Mouse (Mus musculus) midbrain, postnatal 0 days (tissue): Measurements from ENCODE around the gene Kdm2a. TPM values are rescaled to one million over a fixed set of nuclear protein-coding genes. Genes with fewer than 3 reads are reported as not detected.
A peak's percentile ranks its signal among the peaks of the same experiment; 100 is the strongest.

Source experiments
- ATAC-seq: fragments of 200-750 bp; cut with Nextera tagmentation; 2 replicates; pipeline ENCODE4 v1.8.0; 2017; ENCODE audit warnings: moderate number of reproducible peaks, mild to moderate bottlenecking, moderate TSS enrichment, moderate library complexity; ENCODE audit not compliant: low FRiP score
- DNase-seq: peaks from one replicate; pipeline ENCODE4 v3.0.0-alpha.2; 2015; ENCODE audit warnings: low spot score
- H3K27ac ChIP-seq: fragments of 300-500 bp; sonication (generic); 2 replicates; pipeline ENCODE4 v1.5.1; 2014; ENCODE audit warnings: low read depth, mild to moderate bottlenecking, low read length, mixed read lengths
- H3K27me3 ChIP-seq: fragments of 300-500 bp; sonication (generic); 2 replicates; pipeline ENCODE4 v1.6.1; 2014; ENCODE audit warnings: low read length, control low read depth, mixed read lengths; ENCODE audit not compliant: insufficient read depth
- H3K36me3 ChIP-seq: fragments of 300-500 bp; sonication (generic); 2 replicates; pipeline ENCODE4 v1.6.1; 2014; ENCODE audit warnings: low read length, control low read depth, mixed read lengths; ENCODE audit not compliant: insufficient read depth
- H3K4me1 ChIP-seq: fragments of 300-500 bp; sonication (generic); 2 replicates; pipeline ENCODE4 v1.6.1; 2014; ENCODE audit warnings: mild to moderate bottlenecking, control low read depth, antibody characterized with exemption, low read length, mixed read lengths; ENCODE audit not compliant: insufficient read depth
- H3K4me2 ChIP-seq: fragments of 300-500 bp; sonication (generic); 2 replicates; pipeline ENCODE4 v1.6.1; 2014; ENCODE audit warnings: low read depth, mild to moderate bottlenecking, low read length, mixed read lengths; ENCODE audit not compliant: poor library complexity, severe bottlenecking
- H3K4me3 ChIP-seq: fragments of 300-500 bp; sonication (generic); 2 replicates; pipeline ENCODE4 v1.5.1; 2014; ENCODE audit warnings: low read depth, mild to moderate bottlenecking, low read length, moderate library complexity
- H3K9ac ChIP-seq: fragments of 300-500 bp; sonication (generic); replicated peaks from 2 replicates; pipeline ENCODE4 v1.6.1; 2014; ENCODE audit warnings: mild to moderate bottlenecking, low read length, moderate library complexity, mixed read lengths; ENCODE audit not compliant: poor library complexity, severe bottlenecking
- H3K9me3 ChIP-seq: fragments of 300-500 bp; sonication (generic); 2 replicates; pipeline ENCODE4 v1.6.1; 2016; ENCODE audit warnings: low read length, control low read depth
- CTCF ChIP-seq: IDR thresholded peaks from 2 replicates; pipeline ENCODE4 v1.5.1; 2016; ENCODE audit warnings: antibody characterized with exemption, mild to moderate bottlenecking
- WGBS: fragments of 180-500 bp; shearing (Covaris S2); extraction: QIAGEN DNeasy Blood & Tissue Kit; methylation state at CpG from one replicate; pipeline ENCODE4 v1.1.7; 2014; 5-methylcytosine and 5-hydroxymethylcytosine counted together
- polyA plus RNA-seq: library from polyadenylated mRNA; unstranded; fragments of >200 nt; fragmentation: Nextera tagmentation; extraction: Ambion mirVana; gene quantifications from 2 replicates; pipeline ENCODE4 v1.2.1, GENCODE M21; 2015
- total RNA-seq: library from RNA; depleted of rRNA; stranded (reverse); fragments of >200 nt; gene quantifications from 2 replicates; pipeline ENCODE4 v1.2.3, GENCODE M21; 2014

The Kdm2a gene
- total and polyA plus RNA-seq, 2 experiments from 2014 or later, result 18.4 to 103 TPM

DNA sequence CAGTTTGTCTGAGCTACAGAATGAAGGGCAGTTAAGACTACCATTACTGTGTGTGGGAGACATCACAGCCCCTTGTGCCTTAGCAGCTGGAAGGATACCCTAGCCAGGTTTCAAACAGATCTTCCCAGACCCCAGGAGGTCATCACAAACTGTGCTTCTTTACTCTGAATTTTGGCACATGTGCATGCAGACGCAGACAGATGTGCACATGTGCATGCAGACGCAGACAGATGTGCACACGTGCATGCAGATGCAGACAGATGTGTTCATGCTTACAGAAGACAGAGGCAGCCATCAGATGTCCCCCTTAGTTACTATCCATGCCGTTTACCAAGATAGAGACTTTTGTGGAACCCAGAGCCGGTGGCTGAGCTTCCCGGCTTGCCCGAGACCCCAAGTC, 99.0 kb downstream of the Kdm2a start:
- Histone ChIP-seq H3K4me1 (peaks cover 31% of the 10 kb centered on the region), H3K4me3 (no peak overlapping the region), H3K27ac (no peak overlapping the region), H3K27me3 (no peaks in the 10 kb centered on the region), H3K9me3 (no peaks in the 10 kb centered on the region), H3K9ac (no peak overlapping the region), H3K4me2 (no peak overlapping the region), H3K36me3 (0 out of 2 replicates have a peak, but pooled peaks cover 7% of the 10 kb centered on the region)
- DNase-seq (no peak), ATAC-seq (no peak)
- 92% methylated on average over 7 of the region's 7 CpGs for WGBS
- TF ChIP-seq CTCF, result no peak

GRCm38 (mm10) chr19:4298322-4299121, 99.6 kb downstream of the Kdm2a start:
- no peak for DNase-seq
- peaks cover 28% of the 10 kb centered on the region for H3K4me1 ChIP-seq

GRCm38 (mm10) chr19:4297851-4298250, 100.2 kb downstream of the Kdm2a start:
- WGBS, result 89% methylated on average over 5 of the region's 5 CpGs
- Histone ChIP-seq H3K9ac (no peak overlapping the region), H3K4me3 (no peak overlapping the region), H3K36me3 (peaks cover 8% of the 10 kb centered on the region), H3K4me2 (no peak overlapping the region), H3K9me3 (no peaks in the 10 kb centered on the region), H3K27ac (no peak overlapping the region), H3K27me3 (no peaks in the 10 kb centered on the region), H3K4me1 (peaks cover 21% of the 10 kb centered on the region)
- DNase-seq (no peak), ATAC-seq (no peak)
- TF ChIP-seq CTCF, result no peak

More at GRCm38 (mm10) chr19:4298322-4299121, 99.6 kb downstream of the Kdm2a start:
- H3K4me3 ChIP-seq, result no peak overlapping the region
- H3K9me3 ChIP-seq, result no peaks in the 10 kb centered on the region
- no peak; the same call in 1 of the 2 replicates for TF ChIP-seq CTCF
- no peak overlapping the region for H3K27ac ChIP-seq
- WGBS, result 94% methylated on average over 17 of the region's 17 CpGs
- H3K4me2 ChIP-seq, result no peak overlapping the region
- H3K9ac ChIP-seq, result 0 out of 2 replicates have a peak overlapping the region, but pooled peaks have one; percentile 19
- 0 out of 2 replicates have a peak, but pooled peaks cover 7% of the 10 kb centered on the region for H3K36me3 ChIP-seq
- no peaks in the 10 kb centered on the region for H3K27me3 ChIP-seq
- ATAC-seq, result no peak

DNA sequence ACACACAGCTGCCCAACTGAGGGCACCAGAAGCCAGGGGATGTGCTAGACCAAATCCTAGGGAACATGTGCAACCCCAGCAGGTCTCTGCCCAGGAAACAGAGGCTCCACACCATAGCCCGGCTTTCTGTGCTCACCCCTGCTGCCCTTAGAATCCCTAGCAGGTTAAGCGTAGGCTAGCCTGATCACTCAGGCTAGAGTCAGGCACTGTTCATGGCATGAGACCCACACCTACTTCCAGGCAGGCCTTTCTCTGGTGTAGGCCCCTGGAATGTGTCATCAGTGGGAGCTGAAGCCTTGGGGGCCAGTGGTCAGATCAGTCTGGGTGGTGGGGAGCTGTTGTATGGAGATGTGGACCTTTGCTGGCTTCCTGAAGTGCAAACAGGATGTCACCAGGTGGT, 101.5 kb downstream of the Kdm2a start:
- no peak overlapping the region for H3K27ac ChIP-seq
- ATAC-seq (no peak), DNase-seq (no peak)
- TF ChIP-seq CTCF, result no peak
- H3K36me3 ChIP-seq, result peaks cover 21% of the 10 kb centered on the region
- H3K27me3 ChIP-seq, result no peaks in the 10 kb centered on the region
- no peak overlapping the region for H3K4me3 ChIP-seq
- no peak overlapping the region for H3K9ac ChIP-seq
- no peak overlapping the region for H3K4me2 ChIP-seq
- peaks cover 8% of the 10 kb centered on the region for H3K4me1 ChIP-seq
- 91% methylated on average over 2 of the region's 2 CpGs for whole genome bisulfite sequencing
- no peaks in the 10 kb centered on the region for H3K9me3 ChIP-seq

- H3K4me1 ChIP-seq, result 0 out of 2 replicates have a peak, but pooled peaks cover 2% of the 10 kb centered on the region
- no peak for TF ChIP-seq CTCF
- no peak overlapping the region for H3K27ac ChIP-seq
- 89% methylated on average over 4 of the region's 4 CpGs for WGBS
- peaks cover 33% of the 10 kb centered on the region for H3K36me3 ChIP-seq
- ATAC-seq (no peak), DNase-seq (no peak)
- H3K4me3 ChIP-seq, result no peak overlapping the region
- no peak overlapping the region for H3K9ac ChIP-seq
- no peaks in the 10 kb centered on the region for H3K27me3 ChIP-seq
- H3K4me2 ChIP-seq, result no peak overlapping the region
- H3K9me3 ChIP-seq, result no peaks in the 10 kb centered on the region
Observed at GRCm38 (mm10) chr19:4295391-4295790, 102.7 kb downstream of the Kdm2a start.

DNA sequence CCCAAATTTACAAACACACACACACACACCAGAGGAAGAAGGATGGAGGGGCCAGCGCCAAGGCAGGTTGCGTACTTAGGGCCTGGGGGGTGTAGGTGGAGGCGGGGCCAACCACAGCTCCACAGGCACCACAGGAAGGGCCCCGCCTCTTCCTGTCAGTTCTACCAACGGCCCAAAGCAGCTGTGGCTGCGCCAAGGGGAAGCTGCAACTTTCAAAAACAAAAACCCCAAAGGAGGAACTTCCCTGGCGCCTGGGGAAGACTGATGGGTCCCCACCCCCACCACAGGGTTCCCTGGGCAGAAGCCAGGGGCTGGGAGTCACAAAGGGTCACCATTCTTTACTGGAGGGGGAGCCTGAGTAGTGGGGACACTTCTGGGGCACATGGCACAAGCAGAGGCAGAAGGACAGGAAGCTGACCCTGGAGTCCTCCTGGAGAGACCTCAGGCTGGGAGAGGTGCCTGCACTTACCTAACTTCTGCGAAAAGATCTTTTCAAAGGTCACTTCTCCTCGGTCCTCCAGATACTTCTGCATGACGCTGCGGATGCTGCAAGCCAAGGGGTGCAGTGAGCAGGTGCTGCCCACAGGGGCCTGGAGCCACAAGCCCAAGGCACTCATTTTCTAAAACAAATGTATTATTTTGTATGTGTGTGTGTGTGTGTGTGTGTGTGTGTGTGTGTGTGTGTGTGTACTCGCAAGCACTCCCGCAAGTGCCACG, 103.5 kb downstream of the Kdm2a start:
- H3K9me3 ChIP-seq, result no peaks in the 10 kb centered on the region
- H3K27me3 ChIP-seq, result no peaks in the 10 kb centered on the region
- WGBS, result 81% methylated on average over 14 of the region's 14 CpGs
- no peak for ATAC-seq
- H3K4me1 ChIP-seq, result no peaks in the 10 kb centered on the region
- H3K36me3 ChIP-seq, result peaks cover 42% of the 10 kb centered on the region
- TF ChIP-seq CTCF, result no peak
- no peak overlapping the region for H3K4me2 ChIP-seq
- no peak overlapping the region for H3K4me3 ChIP-seq
- peak; percentile 5 for DNase-seq
- no peak overlapping the region for H3K9ac ChIP-seq
- 0 out of 2 replicates have a peak overlapping the region, but pooled peaks have one; percentile 6 for H3K27ac ChIP-seq
